Comparison of ENCODE assay signal across 18 mouse cellular contexts in genomic region chr11:36697816-36698215, GRCm38 (mm10).
DNase-seq lines count a peak whose midpoint lies in the region; ATAC-seq and TF ChIP-seq lines count a peak whose summit lies in the region.
"Had no signal": no experiment of that assay in that cellular context is flagged by ENCODE, and none has a peak within 500 bp of the region (broad histone marks: within the 10 kb centered on the region; RNA-seq: fewer than 3 reads in every experiment).

No protein-coding gene starts in this region.

- peak overlapping the region; percentile 87 for H3K27ac ChIP-seq in midbrain, embryonic 10.5 days (replicated peaks)
- no peak overlapping the region for H3K27ac ChIP-seq in midbrain, postnatal 0 days (ENCODE audit: low read depth, low read length)
- H3K27ac ChIP-seq in forebrain, embryonic 14.5 days (ENCODE audit: low read depth, low read length): peak overlapping the region; percentile 63; the same call in 1 of the 2 replicates
- peak overlapping the region; percentile 59 for H3K27ac ChIP-seq in hindbrain, embryonic 16.5 days (ENCODE audit: low read depth, low read length)
- H3K27ac ChIP-seq in neural tube, embryonic 13.5 days (replicated peaks): peak overlapping the region; percentile 77
- H3K27ac ChIP-seq in intestine, embryonic 16.5 days (ENCODE audit: low read length): no peak overlapping the region
- H3K27ac ChIP-seq: intestine, embryonic 15.5 days had no signal

- H3K36me3 ChIP-seq in midbrain, embryonic 10.5 days: no peaks in the 10 kb centered on the region
- no peaks in the 10 kb centered on the region for H3K36me3 ChIP-seq in midbrain, postnatal 0 days (ENCODE audit: insufficient read depth, low read length)
- H3K36me3 ChIP-seq in forebrain, embryonic 14.5 days (ENCODE audit: control insufficient read depth, insufficient read depth, low read length): no peaks in the 10 kb centered on the region
- no peaks in the 10 kb centered on the region for H3K36me3 ChIP-seq in hindbrain, embryonic 16.5 days (ENCODE audit: control insufficient read depth, insufficient read depth, low read length)
- H3K36me3 ChIP-seq in neural tube, embryonic 13.5 days: no peaks in the 10 kb centered on the region
- H3K36me3 ChIP-seq in intestine, embryonic 16.5 days (ENCODE audit: control insufficient read depth, insufficient read depth, low read length): no peaks in the 10 kb centered on the region
- H3K36me3 ChIP-seq: intestine, embryonic 15.5 days had no signal

- no peaks in the 10 kb centered on the region for H3K9me3 ChIP-seq in midbrain, embryonic 10.5 days (replicated peaks)
- H3K9me3 ChIP-seq in midbrain, postnatal 0 days (ENCODE audit: low read length): no peaks in the 10 kb centered on the region
- no peaks in the 10 kb centered on the region for H3K9me3 ChIP-seq in forebrain, embryonic 14.5 days (replicated peaks; ENCODE audit: control insufficient read depth, low read length)
- H3K9me3 ChIP-seq in hindbrain, embryonic 16.5 days (ENCODE audit: control insufficient read depth, low read length): no peaks in the 10 kb centered on the region
- H3K9me3 ChIP-seq in neural tube, embryonic 13.5 days: no peaks in the 10 kb centered on the region
- H3K9me3 ChIP-seq in intestine, embryonic 16.5 days (ENCODE audit: control insufficient read depth, low read length): no peaks in the 10 kb centered on the region
- H3K9me3 ChIP-seq: intestine, embryonic 15.5 days had no signal

- no peak overlapping the region for H3K4me3 ChIP-seq in midbrain, embryonic 10.5 days
- no peak overlapping the region for H3K4me3 ChIP-seq in midbrain, postnatal 0 days (ENCODE audit: low read depth, low read length)
- no peak overlapping the region for H3K4me3 ChIP-seq in forebrain, embryonic 14.5 days (ENCODE audit: low read depth, low read length)
- no peak overlapping the region for H3K4me3 ChIP-seq in hindbrain, embryonic 16.5 days (ENCODE audit: low read length)
- H3K4me3 ChIP-seq in neural tube, embryonic 13.5 days: no peak overlapping the region
- no peak overlapping the region for H3K4me3 ChIP-seq in intestine, embryonic 16.5 days (ENCODE audit: low read length)
- H3K4me3 ChIP-seq: intestine, embryonic 15.5 days had no signal

- H3K27me3 ChIP-seq in midbrain, embryonic 10.5 days (ENCODE audit: low read depth, poor library complexity, severe bottlenecking): no peaks in the 10 kb centered on the region
- H3K27me3 ChIP-seq in midbrain, postnatal 0 days (ENCODE audit: insufficient read depth, low read length): no peaks in the 10 kb centered on the region
- no peaks in the 10 kb centered on the region for H3K27me3 ChIP-seq in forebrain, embryonic 14.5 days (replicated peaks; ENCODE audit: control insufficient read depth, insufficient read depth, low read length)
- no peaks in the 10 kb centered on the region for H3K27me3 ChIP-seq in hindbrain, embryonic 16.5 days (replicated peaks; ENCODE audit: control insufficient read depth, insufficient read depth, low read length)
- H3K27me3 ChIP-seq in neural tube, embryonic 13.5 days: no peaks in the 10 kb centered on the region
- no peaks in the 10 kb centered on the region for H3K27me3 ChIP-seq in intestine, embryonic 16.5 days (replicated peaks; ENCODE audit: control insufficient read depth, insufficient read depth, low read length)
- H3K27me3 ChIP-seq: intestine, embryonic 15.5 days had no signal

- no peak for ATAC-seq in midbrain, postnatal 0 days (ENCODE audit: low FRiP score)
- ATAC-seq in forebrain, embryonic 14.5 days: no peak
- peak; percentile 2; the same call in 1 of the 2 replicates for ATAC-seq in hindbrain, embryonic 16.5 days
- 0 out of 2 replicates have a peak, but pooled peaks have one; percentile 12 for ATAC-seq in neural tube, embryonic 13.5 days (ENCODE audit: low read depth)
- ATAC-seq in intestine, embryonic 16.5 days: no peak
- ATAC-seq: intestine, embryonic 15.5 days had no signal

- H3K4me1 ChIP-seq in midbrain, embryonic 10.5 days: peaks cover 48% of the 10 kb centered on the region
- H3K4me1 ChIP-seq in midbrain, postnatal 0 days (ENCODE audit: insufficient read depth, low read length): peaks cover 10% of the 10 kb centered on the region; the same call in 1 of the 2 replicates
- peaks cover 44% of the 10 kb centered on the region for H3K4me1 ChIP-seq in forebrain, embryonic 14.5 days (ENCODE audit: control insufficient read depth, insufficient read depth, low read length)
- peaks cover 11% of the 10 kb centered on the region for H3K4me1 ChIP-seq in hindbrain, embryonic 16.5 days (ENCODE audit: control insufficient read depth, insufficient read depth, low read depth, low read length)
- H3K4me1 ChIP-seq in neural tube, embryonic 13.5 days (replicated peaks): peaks cover 33% of the 10 kb centered on the region
- no peaks in the 10 kb centered on the region for H3K4me1 ChIP-seq in intestine, embryonic 16.5 days (ENCODE audit: control insufficient read depth, insufficient read depth, low read length)
- H3K4me1 ChIP-seq: intestine, embryonic 15.5 days had no signal

- no peak overlapping the region for H3K4me2 ChIP-seq in midbrain, postnatal 0 days (ENCODE audit: low read depth, low read length, poor library complexity, severe bottlenecking)
- H3K4me2 ChIP-seq in forebrain, embryonic 14.5 days (ENCODE audit: low read length): no peak overlapping the region
- H3K4me2 ChIP-seq in hindbrain, embryonic 16.5 days (ENCODE audit: low read length): no peak overlapping the region
- no peak overlapping the region for H3K4me2 ChIP-seq in neural tube, embryonic 13.5 days
- no peak overlapping the region for H3K4me2 ChIP-seq in intestine, embryonic 16.5 days (ENCODE audit: low read depth, low read length)
- H3K4me2 ChIP-seq: heart, embryonic 11.5 days; intestine, embryonic 15.5 days had no signal

- 70% methylated on average over 8 of the region's 8 CpGs for WGBS in midbrain, embryonic 10.5 days
- 47% methylated on average over 8 of the region's 8 CpGs for WGBS in midbrain, postnatal 0 days
- WGBS in forebrain, embryonic 14.5 days: 54% methylated on average over 8 of the region's 8 CpGs
- WGBS in hindbrain, embryonic 16.5 days: 49% methylated on average over 8 of the region's 8 CpGs
- 56% methylated on average over 8 of the region's 8 CpGs for WGBS in neural tube, embryonic 13.5 days
- WGBS in intestine, embryonic 16.5 days: 72% methylated on average over 8 of the region's 8 CpGs

- TF ChIP-seq CTCF in midbrain, postnatal 0 days (IDR thresholded peaks at IDR 0.05): no peak

- no peak overlapping the region for H3K9ac ChIP-seq in midbrain, postnatal 0 days (replicated peaks; ENCODE audit: low read length, poor library complexity, severe bottlenecking)
- H3K9ac ChIP-seq in forebrain, embryonic 14.5 days (ENCODE audit: low read length): no peak overlapping the region
- H3K9ac ChIP-seq in hindbrain, embryonic 16.5 days (ENCODE audit: low read depth, low read length): no peak overlapping the region
- H3K9ac ChIP-seq in neural tube, embryonic 13.5 days: no peak overlapping the region
- H3K9ac ChIP-seq in intestine, embryonic 16.5 days (ENCODE audit: low read depth, low read length): no peak overlapping the region
- H3K9ac ChIP-seq: intestine, embryonic 15.5 days had no signal

- no peak for DNase-seq in midbrain, embryonic 10.5 days (ENCODE audit: low spot score)
- no peak for DNase-seq in midbrain, postnatal 0 days (ENCODE audit: low spot score)
- no peak for DNase-seq in forebrain, embryonic 14.5 days (ENCODE audit: low spot score)
- no peak for DNase-seq in kidney, postnatal 25 days
- DNase-seq: cerebellum, adult 11-12 months; cerebellum, postnatal 25 days; gastrocnemius, postnatal 25 days; left cerebral cortex, postnatal 4 days; lung, adult 18-20 months; lung, postnatal 36 days; retina, postnatal 1 day; right cerebral cortex, postnatal 4 days; thymus, postnatal 4 days had no signal

Comparison
In these comparisons a context has a peak if more than half of its experiments do, and no peak if none do; other contexts are left out.
1. H3K27ac ChIP-seq: peak in midbrain, embryonic 10.5 days (single experiment), forebrain, embryonic 14.5 days (single experiment), hindbrain, embryonic 16.5 days (single experiment) and neural tube, embryonic 13.5 days (single experiment); none in midbrain, postnatal 0 days (single experiment) and intestine, embryonic 16.5 days (single experiment).
2. ATAC-seq: peak in hindbrain, embryonic 16.5 days (single experiment) and neural tube, embryonic 13.5 days (single experiment); none in midbrain, postnatal 0 days (single experiment), forebrain, embryonic 14.5 days (single experiment) and intestine, embryonic 16.5 days (single experiment).